Mouse (Mus musculus): ENCODE measurements around the gene Ddr2.

DNA sequence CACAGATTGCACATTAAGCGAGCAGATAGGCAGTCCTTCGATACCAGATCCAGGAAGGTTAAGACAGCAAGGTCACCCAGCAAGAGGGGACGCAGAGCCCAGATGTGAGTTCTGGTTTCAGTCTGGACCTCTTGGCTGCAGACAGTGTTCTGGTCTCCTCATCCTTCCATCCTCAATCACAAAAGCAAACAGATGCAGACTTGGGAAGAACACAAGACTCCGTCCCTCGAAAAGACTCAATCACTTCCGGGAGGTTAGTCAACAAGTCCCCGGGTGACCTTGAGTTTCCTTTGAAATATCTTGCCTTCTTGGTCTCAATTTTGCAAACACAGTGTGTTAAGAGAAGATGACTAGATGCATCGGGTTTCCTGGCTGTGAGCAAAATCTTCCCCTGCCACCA, 45.6 kb downstream of the Ddr2 start:
- no peak for TF ChIP-seq SIN3A (IDR thresholded peaks at IDR 0.05; ENCODE audit: low read length)
- no peak for TF ChIP-seq UBTF (IDR thresholded peaks at IDR 0.05; ENCODE audit: low read depth, low read length)
- TF ChIP-seq ZKSCAN1 (IDR thresholded peaks at IDR 0.05; ENCODE audit: borderline replicate concordance, low read depth, low read length), result no peak
- TF ChIP-seq CTCF (conservative IDR thresholded peaks at IDR 0.05 in 1 of 2, IDR thresholded peaks at IDR 0.05 in 1 of 2; ENCODE audit: low read depth in 2 of 2, low read length in 2 of 2), result no peak
- no peak for TF ChIP-seq MEF2A (IDR thresholded peaks at IDR 0.05; ENCODE audit: borderline replicate concordance, low read depth, low read length)
- no peak for TF ChIP-seq POLR2A (IDR thresholded peaks at IDR 0.05; ENCODE audit: low read depth, low read length)
- no peak for TF ChIP-seq GABPA (IDR thresholded peaks at IDR 0.05; ENCODE audit: insufficient replicate concordance, low read depth, low read length)
- TF ChIP-seq EP300 (IDR thresholded peaks at IDR 0.05; ENCODE audit: low read length), result no peak
- TF ChIP-seq ZC3H11A (IDR thresholded peaks at IDR 0.05; ENCODE audit: low read depth, low read length), result no peak
- no peak for TF ChIP-seq POLR2AphosphoS2 (IDR thresholded peaks at IDR 0.05; ENCODE audit: low read depth, low read length)
- no peak for TF ChIP-seq RCOR1 (conservative IDR thresholded peaks at IDR 0.05; ENCODE audit: low read depth, low read length)

Data from CH12.LX (cell line).